Mouse (Mus musculus) lung, postnatal 0 days (tissue): Measurements from ENCODE around the gene Slc2a3.

Experiments used
- CTCF ChIP-seq: IDR thresholded peaks from 2 replicates; pipeline ENCODE4 v1.5.1; 2016; ENCODE audit warnings: antibody characterized with exemption, mild to moderate bottlenecking
- EP300 ChIP-seq: IDR thresholded peaks from 2 replicates; pipeline ENCODE4 v1.6.1; 2016; ENCODE audit warnings: antibody characterized with exemption, mild to moderate bottlenecking, control low read depth

DNA sequence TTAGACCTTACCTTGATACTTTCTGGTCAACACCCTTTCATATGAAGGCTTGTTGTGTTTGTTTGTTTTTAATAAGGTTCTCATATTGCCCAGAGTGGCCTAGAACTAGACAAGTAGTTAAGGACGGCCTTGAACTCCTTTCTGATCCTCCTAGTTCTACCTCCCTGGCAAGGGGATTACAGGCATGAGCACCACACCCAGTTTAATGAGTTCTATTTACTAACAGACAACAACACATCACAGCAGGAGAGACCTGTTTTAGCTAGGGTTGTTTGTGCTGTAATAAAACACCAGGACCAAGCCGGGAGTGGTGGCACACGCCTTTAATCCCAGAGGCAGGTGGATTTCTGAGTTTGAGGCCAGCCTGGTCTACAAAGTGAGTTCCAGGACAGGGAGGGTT lies 39.0 kb downstream of the Slc2a3 start:
- TF ChIP-seq CTCF (no peak), EP300 (no peak)
